Mouse (Mus musculus) lung, embryonic 16.5 days (tissue): Measurements from ENCODE around the gene Plekhh2. TPM values are rescaled to one million over a fixed set of nuclear protein-coding genes. Genes with fewer than 3 reads are reported as not detected.

Source experiments
- ATAC-seq: fragments of 200-750 bp; cut with Nextera tagmentation; 2 replicates; pipeline ENCODE4 v1.8.0; 2017; ENCODE audit warnings: low read depth, mild to moderate bottlenecking, moderate library complexity
- H3K27ac ChIP-seq: fragments of 300-500 bp; sonication (generic); 2 replicates; pipeline ENCODE4 v1.5.1; 2014; ENCODE audit warnings: mild to moderate bottlenecking, control low read depth, low read length
- H3K27me3 ChIP-seq: fragments of 300-500 bp; sonication (generic); 2 replicates; pipeline ENCODE4 v1.6.1; 2014; ENCODE audit warnings: low read depth, low read length, mixed read lengths; ENCODE audit not compliant: control insufficient read depth, insufficient read depth
- H3K36me3 ChIP-seq: fragments of 300-500 bp; sonication (generic); 2 replicates; pipeline ENCODE4 v1.6.1; 2014; ENCODE audit warnings: low read length; ENCODE audit not compliant: control insufficient read depth, insufficient read depth
- H3K4me1 ChIP-seq: fragments of 300-500 bp; sonication (generic); replicated peaks from 2 replicates; pipeline ENCODE4 v1.6.1; 2014; ENCODE audit warnings: low read length, mixed read lengths; ENCODE audit not compliant: control insufficient read depth, insufficient read depth
- H3K4me2 ChIP-seq: fragments of 300-500 bp; sonication (generic); 2 replicates; pipeline ENCODE4 v1.6.1; 2014; ENCODE audit warnings: low read depth, low read length, control low read depth
- H3K4me3 ChIP-seq: fragments of 300-500 bp; sonication (generic); 2 replicates; pipeline ENCODE4 v1.5.1; 2014; ENCODE audit warnings: mild to moderate bottlenecking, low read length, control low read depth
- H3K9ac ChIP-seq: fragments of 300-500 bp; sonication (generic); 2 replicates; pipeline ENCODE4 v1.6.1; 2014; ENCODE audit warnings: low read length, control low read depth
- H3K9me3 ChIP-seq: fragments of 300-500 bp; sonication (generic); 2 replicates; pipeline ENCODE4 v1.6.1; 2016; ENCODE audit warnings: low read length; ENCODE audit not compliant: control insufficient read depth
- WGBS: fragments of 180-500 bp; shearing (Covaris S2); extraction: QIAGEN DNeasy Blood & Tissue Kit; methylation state at CpG from one replicate; pipeline ENCODE4 v1.1.7; 2014; 5-methylcytosine and 5-hydroxymethylcytosine counted together
- polyA plus RNA-seq: library from polyadenylated mRNA; unstranded; fragments of >200 nt; fragmentation: Nextera tagmentation; extraction: Ambion mirVana; gene quantifications from 2 replicates; pipeline ENCODE4 v1.2.1, GENCODE M21; 2015

Gene Plekhh2
- polyA plus RNA-seq, 1 experiment from 2014 or later, result 10.5 TPM

DNA sequence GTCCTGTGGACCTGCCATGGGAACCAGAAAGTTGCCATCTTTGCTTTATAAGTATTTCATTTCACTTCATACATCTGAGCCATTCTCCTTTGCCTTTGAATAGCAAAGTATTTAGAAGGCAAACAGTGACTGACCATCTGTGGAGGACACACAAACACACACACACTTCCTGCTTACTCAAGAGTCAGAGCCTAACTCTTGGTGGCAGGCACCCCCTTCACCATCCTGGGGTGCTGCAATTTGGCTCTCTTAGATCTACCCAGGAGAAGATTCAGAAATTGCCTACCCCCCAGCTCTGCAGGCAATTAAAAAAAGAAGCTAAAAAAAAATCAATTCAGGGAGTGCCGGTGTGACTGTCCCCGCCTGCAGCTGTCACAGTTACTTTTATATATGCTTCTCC lies 134.8 kb downstream of the Plekhh2 start:
- H3K27me3 ChIP-seq, result no peaks in the 10 kb centered on the region
- no peak for ATAC-seq
- WGBS, result 80% methylated on average over 2 of the region's 2 CpGs

DNA sequence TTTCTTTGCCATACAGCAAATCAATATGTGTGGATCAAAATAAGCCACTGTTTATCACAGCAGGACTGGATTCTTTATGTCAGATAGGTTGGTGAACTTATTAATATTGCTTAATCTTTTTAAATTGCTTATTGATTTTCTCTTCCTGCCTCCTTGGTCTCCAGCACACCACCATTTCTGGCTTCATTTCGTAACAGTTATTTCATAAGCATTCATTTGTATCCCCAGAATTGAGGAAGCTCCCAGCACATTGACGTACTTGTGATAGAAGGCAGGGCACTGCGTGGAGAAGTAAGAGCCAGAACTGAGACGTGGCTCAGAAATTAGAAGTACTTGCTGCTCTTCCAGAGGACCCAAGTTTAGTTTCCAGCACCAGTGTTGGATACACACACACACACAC lies 135.9 kb downstream of the Plekhh2 start:
- H3K4me2 ChIP-seq, result no peak overlapping the region
- H3K9ac ChIP-seq, result no peak overlapping the region
- H3K4me3 ChIP-seq, result no peak overlapping the region
- peaks cover 2% of the 10 kb centered on the region; the same call in 1 of the 2 replicates for H3K4me1 ChIP-seq
- no peaks in the 10 kb centered on the region for H3K27me3 ChIP-seq
- H3K36me3 ChIP-seq, result no peaks in the 10 kb centered on the region
- H3K27ac ChIP-seq, result no peak overlapping the region
- ATAC-seq, result no peak
- WGBS, result 78% methylated on average over 4 of the region's 4 CpGs
- H3K9me3 ChIP-seq, result no peaks in the 10 kb centered on the region

More for the DNA sequence above, 134.8 kb downstream of the Plekhh2 start:
- Histone ChIP-seq H3K9me3 (no peaks in the 10 kb centered on the region), H3K4me3 (no peak overlapping the region), H3K4me2 (no peak overlapping the region), H3K4me1 (peaks cover 2% of the 10 kb centered on the region; the same call in 1 of the 2 replicates), H3K36me3 (no peaks in the 10 kb centered on the region), H3K27ac (no peak overlapping the region), H3K9ac (no peak overlapping the region)

DNA sequence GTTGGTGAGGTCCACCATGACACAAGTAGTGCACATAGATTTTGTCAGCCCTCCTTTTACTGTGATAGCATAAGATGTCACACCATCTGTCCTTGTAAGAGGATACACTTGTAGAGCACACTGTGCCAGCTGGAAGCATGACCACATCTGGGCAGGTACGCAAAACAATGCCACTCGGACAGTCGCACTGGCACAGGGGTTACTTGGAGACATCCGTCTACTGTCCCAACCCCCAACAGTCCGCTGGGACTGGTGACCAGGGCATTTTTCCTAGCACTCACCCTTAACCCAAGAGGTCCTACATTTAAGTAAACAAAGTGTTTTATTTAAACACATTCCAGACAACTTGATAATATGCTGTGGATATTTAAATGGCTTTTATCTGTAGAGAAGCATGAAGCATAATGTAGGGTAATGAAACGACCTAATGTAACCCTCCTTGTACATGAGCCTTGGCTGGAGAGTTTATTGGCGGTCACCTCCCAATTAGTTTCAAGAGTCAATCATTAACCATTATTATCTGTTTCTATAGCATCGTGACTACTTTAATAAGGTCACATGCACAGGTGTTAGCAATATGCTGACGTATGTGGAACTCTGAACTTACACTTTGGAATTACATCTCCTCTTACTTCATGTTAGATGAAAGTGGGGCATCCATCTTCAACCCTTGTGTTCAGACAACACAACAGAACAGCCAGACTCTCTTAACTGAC lies 138.8 kb downstream of the Plekhh2 start:
- Histone ChIP-seq H3K9ac (no peak overlapping the region), H3K4me1 (peaks cover 2% of the 10 kb centered on the region; the same call in 1 of the 2 replicates), H3K4me3 (no peak overlapping the region), H3K27ac (no peak overlapping the region), H3K36me3 (no peaks in the 10 kb centered on the region), H3K4me2 (no peak overlapping the region), H3K9me3 (no peaks in the 10 kb centered on the region), H3K27me3 (no peaks in the 10 kb centered on the region)
- no peak for ATAC-seq
- WGBS, result 67% methylated on average over 9 of the region's 9 CpGs

DNA sequence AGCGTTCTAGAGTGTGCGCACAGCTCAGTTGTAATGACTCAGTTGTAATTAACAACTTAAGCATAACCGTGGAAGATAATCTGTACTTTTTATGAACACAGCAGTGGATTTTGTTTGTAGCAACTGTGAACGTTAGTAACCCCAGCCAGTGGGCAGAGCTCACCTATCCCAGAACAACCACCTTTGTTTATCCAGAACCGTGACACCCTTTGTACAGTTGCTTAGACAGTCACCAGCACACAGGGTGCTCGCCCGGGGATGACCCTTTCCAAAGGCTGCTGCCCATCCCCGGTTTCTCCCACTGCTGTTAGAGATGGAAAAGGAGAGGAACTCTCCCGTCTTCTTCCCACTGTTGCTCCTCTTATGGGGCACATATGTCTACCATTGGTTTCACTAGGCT lies 141.8 kb downstream of the Plekhh2 start:
- WGBS, result 89% methylated on average over 9 of the region's 9 CpGs
- no peaks in the 10 kb centered on the region for H3K27me3 ChIP-seq
- H3K4me1 ChIP-seq, result no peaks in the 10 kb centered on the region; the same call in 1 of the 2 replicates

DNA sequence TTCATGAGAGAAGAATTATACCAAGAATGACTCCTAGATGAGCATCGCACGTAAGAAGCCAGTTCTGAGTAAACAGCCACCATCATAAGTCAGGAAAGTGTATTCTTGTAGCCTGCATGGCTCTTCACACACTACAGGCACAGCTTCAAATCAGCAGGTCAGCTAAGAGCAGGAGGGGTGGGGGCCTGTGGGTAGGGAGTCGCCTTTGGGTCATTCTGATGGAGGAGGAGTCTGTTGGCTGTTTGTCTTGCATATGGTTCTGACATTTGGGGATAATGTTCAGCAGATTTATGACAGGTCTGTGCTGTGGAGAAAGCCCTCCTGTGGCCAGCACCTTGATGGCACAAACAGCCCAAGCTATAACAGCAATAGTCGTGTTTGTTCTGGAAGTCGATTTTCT lies 144.5 kb downstream of the Plekhh2 start:
- no peak for ATAC-seq
- Histone ChIP-seq H3K9me3 (no peaks in the 10 kb centered on the region), H3K36me3 (no peaks in the 10 kb centered on the region), H3K4me3 (no peak overlapping the region), H3K4me2 (no peak overlapping the region), H3K27me3 (no peaks in the 10 kb centered on the region), H3K4me1 (no peaks in the 10 kb centered on the region), H3K27ac (no peak overlapping the region), H3K9ac (no peak overlapping the region)
- WGBS, result 68% methylated on average over 5 of the region's 5 CpGs

More for the DNA sequence above, 141.8 kb downstream of the Plekhh2 start:
- H3K27ac ChIP-seq, result no peak overlapping the region
- no peaks in the 10 kb centered on the region for H3K9me3 ChIP-seq
- no peak overlapping the region for H3K9ac ChIP-seq
- no peak for ATAC-seq
- H3K36me3 ChIP-seq, result no peaks in the 10 kb centered on the region
- no peak overlapping the region for H3K4me3 ChIP-seq
- no peak overlapping the region for H3K4me2 ChIP-seq

DNA sequence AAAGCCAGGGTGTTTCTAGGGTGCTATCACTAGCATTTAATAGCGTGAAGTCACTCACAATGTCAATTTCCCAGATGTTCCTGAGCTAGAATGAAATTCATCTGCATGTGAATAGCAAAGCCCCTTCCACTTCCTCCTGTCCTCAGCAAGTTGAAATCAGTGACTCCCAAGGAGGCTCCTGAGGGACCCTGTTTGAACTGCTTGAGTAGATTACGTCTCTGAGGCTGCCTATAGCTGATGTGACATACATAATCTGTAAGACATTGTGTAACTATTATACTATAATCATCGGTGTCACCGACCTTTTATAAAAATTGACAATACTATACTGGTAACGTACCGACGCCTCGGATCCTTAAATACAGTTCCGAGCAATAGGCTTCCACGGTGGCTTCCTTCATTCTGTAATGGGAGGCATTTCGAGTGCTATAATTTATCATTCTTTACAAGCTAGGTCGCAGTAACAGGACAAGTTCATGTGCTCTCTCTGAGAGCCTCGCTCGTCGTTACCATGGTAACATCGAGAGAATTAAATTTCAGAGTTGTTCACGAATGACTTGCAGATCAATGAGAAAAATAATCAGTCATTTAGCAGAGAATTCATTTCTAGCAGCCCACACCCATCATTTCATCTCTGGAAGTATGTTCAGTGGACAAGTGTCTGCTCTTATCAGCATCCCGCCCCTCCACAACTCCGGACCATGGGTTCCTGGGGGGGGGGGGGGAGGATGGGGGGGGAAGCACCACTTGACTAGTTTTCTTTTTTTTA lies 145.1 kb downstream of the Plekhh2 start:
- Histone ChIP-seq H3K4me3 (no peak overlapping the region), H3K9me3 (no peaks in the 10 kb centered on the region), H3K4me1 (no peaks in the 10 kb centered on the region)

DNA sequence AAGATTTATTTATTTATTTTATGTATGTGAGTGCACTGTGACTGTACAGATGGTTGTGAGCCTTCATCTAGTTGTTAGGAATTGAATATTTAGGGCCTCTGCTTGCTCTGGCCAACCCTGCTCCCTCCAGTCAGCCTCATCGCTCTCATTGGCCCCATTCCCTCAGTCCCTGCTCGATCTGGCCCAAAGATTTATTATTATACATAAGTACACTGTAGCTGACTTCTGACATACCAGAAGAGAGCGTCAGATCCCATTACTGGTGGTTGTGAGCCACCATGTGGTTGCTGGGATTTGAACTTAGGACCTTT lies 145.7 kb downstream of the Plekhh2 start:
- no peaks in the 10 kb centered on the region for H3K27me3 ChIP-seq

More for the DNA sequence above, 145.1 kb downstream of the Plekhh2 start:
- ATAC-seq, result no peak
- Histone ChIP-seq H3K9ac (no peak overlapping the region), H3K4me2 (no peak overlapping the region), H3K36me3 (no peaks in the 10 kb centered on the region), H3K27ac (no peak overlapping the region), H3K27me3 (no peaks in the 10 kb centered on the region)
- WGBS, result 55% methylated on average over 19 of the region's 19 CpGs

DNA sequence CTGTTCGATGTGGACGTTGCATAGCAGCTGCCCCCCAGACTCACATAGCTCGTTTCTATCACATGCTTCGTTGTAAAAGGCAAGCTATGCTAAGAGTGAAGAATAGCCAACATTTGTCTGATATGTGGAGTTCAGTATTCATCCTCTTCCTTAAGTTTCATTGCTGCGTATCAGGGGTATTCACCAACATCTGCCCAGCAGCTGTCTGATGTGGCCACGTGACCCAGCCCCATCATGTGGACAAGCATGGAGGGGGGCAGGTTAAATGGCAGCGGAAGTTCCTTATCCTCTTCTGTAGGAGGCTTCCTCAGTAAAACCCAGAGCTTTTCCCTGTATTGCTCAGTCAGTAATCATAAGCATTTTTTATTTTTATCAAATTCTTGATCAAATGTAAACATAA lies 146.1 kb downstream of the Plekhh2 start:
- ATAC-seq, result peak; percentile 32; the same call in 1 of the 2 replicates
- Histone ChIP-seq H3K36me3 (no peaks in the 10 kb centered on the region), H3K27me3 (no peaks in the 10 kb centered on the region), H3K4me1 (no peaks in the 10 kb centered on the region), H3K4me2 (no peak overlapping the region), H3K4me3 (no peak overlapping the region), H3K9ac (no peak overlapping the region), H3K9me3 (no peaks in the 10 kb centered on the region), H3K27ac (no peak overlapping the region)
- WGBS, result 55% methylated on average over 7 of the region's 7 CpGs

More for the DNA sequence above, 145.7 kb downstream of the Plekhh2 start:
- Histone ChIP-seq H3K9me3 (no peaks in the 10 kb centered on the region), H3K4me2 (no peak overlapping the region), H3K4me3 (no peak overlapping the region), H3K4me1 (no peaks in the 10 kb centered on the region), H3K27ac (no peak overlapping the region), H3K9ac (no peak overlapping the region), H3K36me3 (no peaks in the 10 kb centered on the region)
- 47% methylated on average over 3 of the region's 3 CpGs for WGBS
- ATAC-seq, result no peak

DNA sequence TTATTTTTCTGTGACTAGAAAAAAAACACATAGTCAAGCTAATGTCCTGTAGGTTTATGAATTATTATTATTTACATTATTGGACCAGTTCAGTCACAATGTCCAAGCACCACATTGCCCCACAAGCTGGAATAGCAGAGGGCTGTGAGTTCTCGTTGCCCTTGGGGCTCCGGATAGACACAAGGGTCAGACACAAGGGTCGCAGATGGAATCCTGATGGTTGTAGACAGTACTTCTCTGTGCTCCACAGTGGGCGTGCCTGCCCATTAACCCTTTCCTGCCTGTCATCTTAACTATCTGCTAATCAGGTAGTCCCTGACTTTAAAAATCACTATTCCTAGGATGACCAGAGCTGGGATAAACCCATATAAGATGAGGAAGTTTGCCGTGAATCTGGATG lies 146.5 kb downstream of the Plekhh2 start:
- 27% methylated on average over 5 of the region's 5 CpGs for WGBS
- Histone ChIP-seq H3K9me3 (no peaks in the 10 kb centered on the region), H3K27ac (no peak overlapping the region), H3K4me2 (no peak overlapping the region), H3K36me3 (no peaks in the 10 kb centered on the region), H3K4me1 (no peaks in the 10 kb centered on the region), H3K27me3 (no peaks in the 10 kb centered on the region), H3K4me3 (no peak overlapping the region), H3K9ac (no peak overlapping the region)
- peak; percentile 69; the same call in 1 of the 2 replicates for ATAC-seq
